Mouse (Mus musculus): ENCODE data around the gene Ninj1.
A peak's percentile ranks its signal among the peaks of the same experiment; 100 is the strongest.

Gene Ninj1

GRCm38 (mm10) chr13:49196211-49196610, 8.9 kb downstream of the Ninj1 start:
- no peak for DNase-seq (ENCODE audit: low spot score)

DNA sequence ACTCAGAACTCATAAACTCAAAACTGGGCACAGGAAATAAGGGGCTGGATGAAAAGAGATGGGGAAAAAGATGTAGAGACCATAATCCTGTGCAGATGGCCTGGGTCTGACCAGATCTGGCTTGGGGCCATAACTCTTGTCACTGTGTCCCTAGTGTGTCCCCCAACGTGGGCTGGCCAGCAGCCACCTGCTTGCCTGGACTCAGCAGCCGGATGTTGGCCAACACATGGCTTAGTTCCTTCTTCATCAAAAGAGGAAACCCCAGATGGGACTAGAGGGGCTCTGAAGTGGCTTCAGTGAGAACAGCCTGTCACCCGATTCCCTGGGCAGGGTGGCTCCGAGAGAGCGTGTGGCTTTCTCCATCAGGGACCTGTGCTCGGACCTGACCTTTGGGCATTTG, 9.5 kb downstream of the Ninj1 start:
- no peak for DNase-seq (ENCODE audit: low spot score)

DNA sequence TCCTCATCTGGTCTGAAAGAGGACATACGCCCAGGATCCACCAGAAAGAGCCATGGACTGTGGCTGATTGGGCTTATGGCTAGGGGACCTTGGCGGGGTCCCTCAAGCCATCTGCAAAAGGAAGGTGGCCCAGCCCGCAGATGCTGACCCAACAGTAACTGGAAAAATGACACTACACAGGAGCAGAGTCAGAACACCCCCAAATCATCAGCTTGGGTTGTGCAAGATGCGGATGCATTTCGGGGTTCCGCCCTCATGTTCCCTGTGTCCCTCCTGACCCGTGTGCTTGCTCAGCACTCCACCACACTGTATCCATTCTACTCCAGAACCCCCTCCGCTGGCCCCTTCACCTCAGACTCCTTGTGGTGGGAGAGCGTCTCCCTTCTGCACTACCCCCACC, 11.4 kb downstream of the Ninj1 start:
- no peak for DNase-seq (ENCODE audit: low spot score)

DNA sequence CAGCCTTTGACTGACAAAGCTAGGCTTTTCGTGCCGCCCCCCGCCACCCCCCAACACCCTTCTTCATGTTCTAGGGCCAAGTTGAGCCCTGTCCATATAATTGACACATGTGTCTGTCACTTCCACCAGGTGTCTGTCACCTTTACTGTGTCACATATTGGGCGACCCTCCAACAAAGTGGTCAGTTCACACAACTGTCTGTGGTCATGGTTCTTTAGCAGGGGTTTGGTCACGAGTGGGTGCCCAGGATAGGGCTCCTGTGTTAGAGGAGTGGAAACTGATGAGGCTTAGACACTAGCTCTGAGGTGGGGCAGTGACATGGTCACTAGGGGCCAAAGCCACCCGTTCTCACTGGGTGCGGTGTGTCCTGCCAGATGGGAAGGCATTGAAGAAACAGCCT, 12.6 kb downstream of the Ninj1 start:
- DNase-seq (ENCODE audit: low spot score), result no peak

DNA sequence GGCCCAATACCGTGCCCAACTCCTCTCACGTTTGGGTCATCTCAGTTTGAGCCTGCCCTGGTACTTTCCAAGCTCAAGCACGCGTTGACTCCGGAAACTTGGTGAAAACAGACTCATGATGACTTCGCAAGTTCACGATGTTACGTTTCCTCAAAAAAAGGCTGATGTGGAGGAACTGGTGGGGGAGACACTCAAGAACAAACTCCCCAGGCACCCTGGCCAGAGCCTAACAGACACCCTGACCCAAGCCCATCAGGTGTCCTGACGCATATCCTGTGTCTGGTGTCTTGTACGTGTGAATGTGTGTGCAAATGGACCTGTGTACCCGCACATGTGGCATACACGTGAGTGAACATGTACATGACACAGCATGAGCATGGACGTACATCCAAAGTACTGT, 13.4 kb downstream of the Ninj1 start:
- no peak for DNase-seq (ENCODE audit: low spot score)

- DNase-seq (ENCODE audit: low spot score), result no peak
Observed at GRCm38 (mm10) chr13:49202556-49202955, 15.3 kb downstream of the Ninj1 start.

- DNase-seq (ENCODE audit: low spot score), result peak; percentile 70
Observed at GRCm38 (mm10) chr13:49205381-49205998, 18.2 kb downstream of the Ninj1 start.

DNA sequence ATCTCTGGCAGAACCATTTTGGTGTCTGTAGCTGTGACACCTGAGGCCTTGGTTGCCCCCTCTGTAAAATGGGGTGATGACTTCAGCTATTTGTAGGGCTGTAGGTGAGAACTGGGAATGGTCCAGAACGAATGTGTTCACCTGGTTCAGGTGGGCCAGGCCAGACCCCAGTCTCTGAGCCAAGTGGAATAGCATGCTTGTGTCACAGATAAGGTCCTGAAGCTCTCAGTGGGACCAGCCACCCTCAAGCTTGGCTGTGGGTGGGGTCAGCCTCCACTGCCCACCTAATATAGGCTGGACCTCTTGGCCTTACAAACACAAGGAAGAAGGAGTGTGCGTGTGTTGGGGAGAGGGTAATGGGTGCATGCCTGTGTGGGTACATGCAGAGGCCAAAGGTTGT, 19.1 kb downstream of the Ninj1 start:
- no peak for DNase-seq (ENCODE audit: low spot score)

DNA sequence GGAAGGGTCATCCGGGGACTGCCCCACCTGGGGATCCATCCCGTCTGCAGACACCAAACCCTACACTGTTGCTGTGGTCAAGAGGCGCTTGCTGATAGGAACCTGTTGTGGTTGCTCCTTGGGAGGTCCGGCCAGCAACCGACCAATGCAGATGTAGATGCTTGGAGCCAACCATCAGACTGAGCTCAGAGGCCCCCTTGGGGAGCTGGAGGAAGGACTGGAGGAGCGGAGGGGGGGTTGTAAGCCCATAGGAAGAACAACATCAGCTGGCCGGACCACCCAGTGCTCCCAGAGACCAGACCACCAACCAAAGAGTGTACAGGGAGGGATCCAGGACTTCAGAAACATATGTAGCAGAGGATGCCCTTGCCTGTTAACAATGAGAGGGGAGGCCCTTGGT, 22.0 kb downstream of the Ninj1 start:
- no peak for DNase-seq (ENCODE audit: low spot score)

DNA sequence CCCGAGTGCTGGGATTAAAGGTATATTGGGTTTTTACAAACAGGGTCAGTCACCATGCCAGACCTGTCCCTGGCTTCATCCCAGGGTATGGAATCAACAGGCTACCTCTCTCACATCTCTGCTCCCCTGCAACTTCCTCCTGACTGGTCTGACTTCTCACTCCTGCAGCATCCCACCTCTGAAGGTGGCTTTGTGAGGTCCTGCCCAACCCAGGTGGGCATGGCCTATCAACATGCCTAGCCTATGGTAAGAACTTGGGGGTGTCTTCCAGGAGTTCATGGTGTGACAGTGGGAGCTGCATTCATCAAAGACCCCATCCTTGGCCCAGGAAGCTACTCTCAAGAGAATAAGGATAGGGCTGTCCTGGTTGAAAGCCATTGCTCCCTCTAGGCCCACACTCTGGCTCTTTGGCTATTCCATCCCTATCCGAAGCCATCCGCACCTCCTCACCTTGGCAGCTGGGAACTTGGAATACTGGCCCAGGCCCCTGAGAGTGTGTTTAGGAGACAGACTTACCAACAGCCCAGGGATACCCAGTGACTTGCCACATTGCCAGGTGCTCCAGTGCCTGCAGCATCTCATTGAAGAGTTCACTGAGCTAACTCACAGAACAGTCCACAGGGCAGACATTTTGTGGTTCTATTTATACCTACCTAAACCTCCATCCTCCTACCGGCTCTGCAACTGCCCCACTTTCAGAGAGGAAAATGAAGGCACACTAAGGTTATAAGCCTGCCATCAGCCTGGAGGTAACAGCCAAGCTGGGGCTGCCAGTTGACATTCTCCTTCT, 25.6 kb downstream of the Ninj1 start:
- DNase-seq (ENCODE audit: low spot score), result no peak

DNA sequence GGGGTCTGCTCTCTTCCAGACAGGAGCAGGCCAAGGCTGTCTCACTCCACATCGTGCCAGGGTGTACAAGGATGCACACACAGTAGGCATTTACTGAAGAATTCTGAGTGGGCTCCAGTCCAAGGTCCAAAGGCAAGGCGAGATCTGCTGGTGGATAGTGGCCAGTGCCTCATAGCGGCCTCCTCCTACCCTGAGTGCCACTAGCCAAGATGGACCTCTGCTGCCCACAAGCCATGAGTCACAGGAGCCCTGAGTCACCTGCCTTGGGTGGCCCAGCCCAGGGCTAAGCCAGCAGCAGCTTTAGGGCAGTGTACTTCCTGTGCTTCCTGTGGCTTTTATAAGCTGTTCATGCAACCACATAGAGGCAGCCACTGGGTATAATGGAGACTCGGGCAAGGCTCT, 26.2 kb downstream of the Ninj1 start:
- no peak for DNase-seq (ENCODE audit: low spot score)

- no peak for DNase-seq (ENCODE audit: low spot score)
Observed at GRCm38 (mm10) chr13:49214454-49214853, 27.2 kb downstream of the Ninj1 start.

- no peak for DNase-seq (ENCODE audit: low spot score)
Observed at GRCm38 (mm10) chr13:49215128-49215503, 27.8 kb downstream of the Ninj1 start.

DNA sequence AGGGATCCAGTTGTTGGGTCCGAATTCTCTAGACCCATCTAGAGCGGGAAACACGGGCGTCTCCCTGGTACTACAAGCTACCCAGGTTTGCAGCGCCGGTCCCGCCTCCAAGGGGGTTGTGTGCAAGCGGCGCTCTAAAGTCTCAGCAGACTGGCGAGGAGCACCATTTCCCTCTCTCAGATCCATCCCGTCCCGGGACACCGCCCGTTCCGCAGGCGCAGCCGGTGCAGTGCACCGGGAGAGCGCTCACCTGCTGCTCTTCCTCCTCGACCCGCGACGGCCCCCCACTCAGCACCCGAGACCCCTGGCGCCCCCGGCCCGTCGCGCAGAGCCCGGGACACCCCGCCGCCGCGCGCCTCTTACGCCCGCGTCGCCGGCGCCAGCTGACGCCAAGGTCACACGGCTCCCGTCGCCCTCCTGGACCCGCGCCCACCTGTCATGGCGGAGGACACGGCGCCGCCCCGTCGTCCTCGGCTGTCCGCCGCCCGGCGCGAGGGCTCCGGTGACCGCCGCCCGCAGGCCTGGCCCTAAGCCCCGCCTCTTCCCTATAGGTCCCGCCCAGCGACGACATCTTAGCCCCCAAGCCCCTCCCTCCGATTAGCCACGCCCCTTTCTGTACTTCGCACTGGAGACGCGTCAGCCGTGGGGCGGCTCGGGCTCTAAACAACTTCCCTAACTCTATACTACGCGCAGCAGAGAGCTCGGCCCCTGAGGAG, 28.4 kb downstream of the Ninj1 start, which contains the start of gene Card19:
TSS of gene Card19 (minus strand) at position 534 of the 716 bp plus-strand sequence.
- DNase-seq (ENCODE audit: low spot score), result peak; percentile 93

- DNase-seq (ENCODE audit: low spot score), result no peak
Observed at GRCm38 (mm10) chr13:49216220-49216552, 28.9 kb downstream of the Ninj1 start.

GRCm38 (mm10) chr13:49216808-49217561, 29.7 kb downstream of the Ninj1 start:
- DNase-seq (ENCODE audit: low spot score), result no peak

- DNase-seq (ENCODE audit: low spot score), result no peak
Observed at GRCm38 (mm10) chr13:49218651-49219050, 31.4 kb downstream of the Ninj1 start.

GRCm38 (mm10) chr13:49219367-49219766, 32.1 kb downstream of the Ninj1 start:
- DNase-seq (ENCODE audit: low spot score), result no peak

DNA sequence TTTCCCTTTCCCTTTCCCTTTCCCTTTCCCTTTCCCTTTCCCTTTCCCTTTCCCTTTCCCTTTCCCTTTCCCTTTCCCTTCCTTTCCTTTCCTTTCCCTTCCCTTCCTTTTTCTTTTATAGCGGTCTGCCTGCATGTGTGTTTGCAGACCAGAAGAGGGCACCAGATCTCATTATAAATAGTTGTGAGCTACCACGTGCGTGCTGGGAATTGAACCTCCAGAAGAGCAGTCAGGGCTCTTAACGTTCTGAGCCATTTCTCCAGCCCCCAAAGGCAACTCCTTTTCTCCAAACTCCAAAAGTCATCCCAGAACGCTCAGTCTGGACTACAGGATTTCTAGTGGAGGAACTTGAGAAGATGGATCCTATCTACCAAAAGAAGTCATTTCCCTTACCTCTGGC, 33.6 kb downstream of the Ninj1 start:
- DNase-seq (ENCODE audit: low spot score), result no peak

GRCm38 (mm10) chr13:49224314-49224713, 37.0 kb downstream of the Ninj1 start:
- DNase-seq (ENCODE audit: low spot score), result no peak

GRCm38 (mm10) chr13:49224729-49225128, 37.4 kb downstream of the Ninj1 start:
- DNase-seq (ENCODE audit: low spot score), result no peak

DNA sequence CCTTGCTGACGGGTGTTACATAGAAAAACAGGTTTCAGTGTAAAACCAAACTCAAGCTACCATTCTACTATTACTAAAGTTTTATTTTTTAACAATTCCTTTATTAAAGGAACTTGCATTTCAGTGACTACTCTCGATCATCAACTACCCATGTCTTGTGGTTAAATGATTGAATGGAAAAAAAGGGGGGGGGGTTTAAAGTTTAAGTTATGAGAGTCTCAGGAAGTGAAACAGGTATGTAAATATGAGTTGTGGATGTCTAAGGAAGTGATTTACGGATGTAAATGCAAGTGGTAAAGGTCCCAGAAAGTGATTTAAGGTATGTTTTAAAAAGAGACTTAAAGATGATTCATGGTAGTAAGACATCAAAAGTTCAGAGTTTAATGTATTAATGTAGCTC, 37.9 kb downstream of the Ninj1 start:
- DNase-seq (ENCODE audit: low spot score), result no peak

- DNase-seq (ENCODE audit: low spot score), result no peak
Observed at GRCm38 (mm10) chr13:49225633-49226032, 38.3 kb downstream of the Ninj1 start.
